Mouse (Mus musculus): ENCODE measurements around the gene Btbd11.

Gene Btbd11

GRCm38 (mm10) chr10:85482064-85482473 is 95.5 kb downstream of the Btbd11 start:
- DNase-seq = peak; percentile 55

- DNase-seq = peak; percentile 47
These were observed 95.9 kb downstream of the Btbd11 start for GRCm38 (mm10) chr10:85482480-85482879.

GRCm38 (mm10) chr10:85486456-85486855 is 99.8 kb downstream of the Btbd11 start:
- DNase-seq = no peak

GRCm38 (mm10) chr10:85492583-85492982 is 106.0 kb downstream of the Btbd11 start:
- DNase-seq = no peak

GRCm38 (mm10) chr10:85496358-85496757 is 109.7 kb downstream of the Btbd11 start:
- no peak for DNase-seq

- no peak for DNase-seq
These were observed 110.4 kb downstream of the Btbd11 start for GRCm38 (mm10) chr10:85496981-85497380.

- DNase-seq = peak; percentile 47
These were observed 111.3 kb downstream of the Btbd11 start for GRCm38 (mm10) chr10:85497931-85498330.

- no peak for DNase-seq
These were observed 114.0 kb downstream of the Btbd11 start for GRCm38 (mm10) chr10:85500573-85501155.

GRCm38 (mm10) chr10:85501966-85502566 is 115.5 kb downstream of the Btbd11 start:
- DNase-seq = peak; percentile 34

- DNase-seq = no peak
These were observed 116.0 kb downstream of the Btbd11 start for GRCm38 (mm10) chr10:85502656-85503055.

- no peak for DNase-seq
These were observed 116.8 kb downstream of the Btbd11 start for GRCm38 (mm10) chr10:85503453-85503852.

GRCm38 (mm10) chr10:85507270-85508050 is 120.8 kb downstream of the Btbd11 start:
- DNase-seq = no peak

- DNase-seq = no peak
These were observed 121.7 kb downstream of the Btbd11 start for GRCm38 (mm10) chr10:85508193-85508794.

GRCm38 (mm10) chr10:85509000-85509399 is 122.4 kb downstream of the Btbd11 start:
- DNase-seq = no peak

GRCm38 (mm10) chr10:85510329-85510728 is 123.7 kb downstream of the Btbd11 start:
- DNase-seq = peak; percentile 33

GRCm38 (mm10) chr10:85512808-85513207 is 126.2 kb downstream of the Btbd11 start:
- DNase-seq = no peak

GRCm38 (mm10) chr10:85517223-85518110 is 130.9 kb downstream of the Btbd11 start:
- DNase-seq = peak; percentile 68

GRCm38 (mm10) chr10:85518111-85518409 is 131.4 kb downstream of the Btbd11 start:
- DNase-seq = no peak

- no peak for DNase-seq
These were observed 135.7 kb downstream of the Btbd11 start for GRCm38 (mm10) chr10:85522220-85522760.

- DNase-seq = no peak
These were observed 138.8 kb downstream of the Btbd11 start for GRCm38 (mm10) chr10:85525267-85526015.

- no peak for DNase-seq
These were observed 140.0 kb downstream of the Btbd11 start for GRCm38 (mm10) chr10:85526657-85527056.

GRCm38 (mm10) chr10:85527722-85528121 is 141.1 kb downstream of the Btbd11 start:
- no peak for DNase-seq
